Mouse (Mus musculus) bone marrow, adult 2 months (tissue): ENCODE results near the gene Pld6. TPM values are rescaled to one million over a fixed set of nuclear protein-coding genes. Genes with fewer than 3 reads are reported as not detected.

Experiments used
- H3K27ac ChIP-seq: fragments of 200-500 bp; 2 replicates; pipeline ENCODE4 v1.5.1; 2012; ENCODE audit warnings: low read depth, mild to moderate bottlenecking, control low read depth, inconsistent platforms, low read length; ENCODE audit not compliant: control insufficient read depth, poor library complexity, insufficient read depth
- H3K4me1 ChIP-seq: fragments of 200-500 bp; 2 replicates; pipeline ENCODE4 v1.6.1; 2011; ENCODE audit warnings: low read length; ENCODE audit not compliant: control insufficient read depth, insufficient read depth
- H3K4me3 ChIP-seq: fragments of 200-500 bp; replicated peaks from 2 replicates; pipeline ENCODE3; 2011; ENCODE audit warnings: mild to moderate bottlenecking, low read depth, low read length, control low read depth; ENCODE audit not compliant: control insufficient read depth
- CTCF ChIP-seq: fragments of 200-500 bp; IDR thresholded peaks from 2 replicates; pipeline ENCODE4 v1.5.1; 2011; ENCODE audit warnings: low read length, control low read depth; ENCODE audit not compliant: control insufficient read depth, insufficient read depth
- POLR2A ChIP-seq: fragments of 200-500 bp; IDR thresholded peaks from 2 replicates; pipeline ENCODE4 v1.6.1; 2011; ENCODE audit warnings: low read depth, mild to moderate bottlenecking, control low read depth, low read length, borderline replicate concordance; ENCODE audit not compliant: control insufficient read depth
- WGBS: fragments of 180-500 bp; shearing (Covaris S2); methylation state at CpG from one replicate; pipeline ENCODE4 v1.1.7; 2018; 5-methylcytosine and 5-hydroxymethylcytosine counted together
- polyA plus RNA-seq: library from polyadenylated mRNA; stranded (reverse); fragments of >200 nt; gene quantifications from 2 replicates; pipeline ENCODE4 v1.2.4, GENCODE M21; 2011; ENCODE audit warnings: low replicate concordance; ENCODE audit not compliant: missing spikeins, insufficient read depth, insufficient read length

Gene Pld6
- polyA plus RNA-seq, 1 experiment, result not detected

DNA sequence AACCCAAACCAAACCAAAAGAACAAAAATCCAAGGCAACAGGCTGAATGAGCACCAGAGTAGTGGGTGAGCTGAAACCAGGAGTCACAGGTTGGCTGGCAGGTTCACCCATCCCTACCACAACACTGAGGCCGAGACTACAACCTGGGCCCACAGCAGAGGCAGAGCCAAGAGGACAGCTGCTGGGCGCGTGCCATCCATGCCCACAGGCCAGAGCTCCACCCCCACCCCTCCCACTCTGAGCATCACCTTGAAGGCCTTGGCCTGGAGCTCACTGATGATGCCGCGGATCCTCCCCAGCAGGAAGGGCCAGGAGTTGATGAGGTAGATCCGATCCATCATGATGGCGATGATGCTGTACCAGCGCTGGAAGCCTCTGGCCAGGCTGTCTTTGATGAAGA is 14.4 kb upstream of the Pld6 start:
- no peak for TF ChIP-seq CTCF
- TF ChIP-seq POLR2A, result no peak
- Histone ChIP-seq H3K4me3 (no peak overlapping the region), H3K27ac (no peak overlapping the region), H3K4me1 (no peaks in the 10 kb centered on the region)
- WGBS, result 90% methylated on average over 8 of the region's 8 CpGs

DNA sequence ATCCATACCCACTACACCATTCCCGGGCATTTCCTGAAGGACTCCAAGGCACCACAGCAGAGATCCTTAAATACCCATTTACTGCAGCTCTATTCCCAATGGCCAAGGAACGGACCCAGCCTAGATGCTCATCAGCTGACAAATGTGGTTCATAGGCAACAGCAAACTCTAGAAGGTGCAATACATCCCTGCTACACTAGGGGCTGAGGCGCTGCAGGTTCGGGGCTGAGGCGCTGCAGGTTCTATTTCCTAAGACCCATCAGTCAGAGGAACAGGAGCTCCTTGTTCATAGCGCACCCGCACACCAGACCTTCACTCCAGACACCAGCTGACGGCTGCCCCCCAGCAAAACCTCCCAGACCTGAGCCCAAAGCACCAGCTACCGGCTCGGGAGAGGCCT is 13.0 kb upstream of the Pld6 start:
- 90% methylated on average over 10 of the region's 10 CpGs for WGBS
- no peak overlapping the region for H3K4me3 ChIP-seq
- H3K4me1 ChIP-seq, result no peaks in the 10 kb centered on the region
- TF ChIP-seq POLR2A, result no peak
- no peak for TF ChIP-seq CTCF
- no peak overlapping the region for H3K27ac ChIP-seq

DNA sequence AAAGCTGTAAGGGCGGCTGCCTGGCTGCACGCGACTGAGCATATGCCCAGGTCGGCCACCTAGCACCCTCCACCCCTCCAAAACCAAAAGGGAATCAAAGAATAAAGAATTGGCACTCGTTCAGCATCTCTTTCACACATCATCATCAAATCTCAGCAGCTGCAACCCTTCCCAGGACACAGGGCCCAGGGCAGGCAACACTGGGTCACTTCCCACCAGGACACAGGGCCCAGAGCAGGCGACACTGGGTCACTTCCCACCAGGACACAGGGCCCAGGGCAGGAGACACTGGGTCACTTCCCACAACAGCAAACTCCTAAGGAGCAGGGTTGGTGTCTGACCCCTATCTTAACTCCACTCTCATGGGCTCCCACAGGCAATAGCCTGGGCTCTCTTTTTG is 5.9 kb upstream of the Pld6 start:
- TF ChIP-seq CTCF, result no peak
- no peak for TF ChIP-seq POLR2A
- Histone ChIP-seq H3K4me3 (no peak overlapping the region), H3K27ac (no peak overlapping the region), H3K4me1 (no peaks in the 10 kb centered on the region)
- WGBS, result 92% methylated on average over 6 of the region's 6 CpGs

DNA sequence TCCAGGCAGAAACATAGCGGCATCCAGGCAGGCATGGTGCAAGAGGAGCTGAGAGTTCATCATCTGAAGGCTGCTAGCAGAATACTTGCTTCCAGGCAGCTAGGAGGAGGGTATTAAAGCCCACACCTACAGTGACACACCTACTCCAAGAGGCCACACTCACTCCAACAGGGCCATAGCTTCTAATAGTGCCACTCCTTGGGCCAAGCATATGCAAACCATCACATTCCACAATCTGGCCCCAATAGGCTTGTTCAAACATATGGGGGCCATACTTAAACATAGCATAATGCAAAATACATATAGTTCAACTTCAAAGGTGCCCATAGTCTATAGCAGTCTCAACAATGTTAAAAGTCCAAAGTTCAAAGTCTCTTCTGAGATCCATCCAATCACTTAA is 1.9 kb upstream of the Pld6 start:
- no peak overlapping the region for H3K4me3 ChIP-seq
- H3K4me1 ChIP-seq, result no peaks in the 10 kb centered on the region
- TF ChIP-seq POLR2A (no peak), CTCF (no peak)
- H3K27ac ChIP-seq, result no peak overlapping the region
- WGBS, result 91% methylated on average over 1 of the region's 1 CpGs

DNA sequence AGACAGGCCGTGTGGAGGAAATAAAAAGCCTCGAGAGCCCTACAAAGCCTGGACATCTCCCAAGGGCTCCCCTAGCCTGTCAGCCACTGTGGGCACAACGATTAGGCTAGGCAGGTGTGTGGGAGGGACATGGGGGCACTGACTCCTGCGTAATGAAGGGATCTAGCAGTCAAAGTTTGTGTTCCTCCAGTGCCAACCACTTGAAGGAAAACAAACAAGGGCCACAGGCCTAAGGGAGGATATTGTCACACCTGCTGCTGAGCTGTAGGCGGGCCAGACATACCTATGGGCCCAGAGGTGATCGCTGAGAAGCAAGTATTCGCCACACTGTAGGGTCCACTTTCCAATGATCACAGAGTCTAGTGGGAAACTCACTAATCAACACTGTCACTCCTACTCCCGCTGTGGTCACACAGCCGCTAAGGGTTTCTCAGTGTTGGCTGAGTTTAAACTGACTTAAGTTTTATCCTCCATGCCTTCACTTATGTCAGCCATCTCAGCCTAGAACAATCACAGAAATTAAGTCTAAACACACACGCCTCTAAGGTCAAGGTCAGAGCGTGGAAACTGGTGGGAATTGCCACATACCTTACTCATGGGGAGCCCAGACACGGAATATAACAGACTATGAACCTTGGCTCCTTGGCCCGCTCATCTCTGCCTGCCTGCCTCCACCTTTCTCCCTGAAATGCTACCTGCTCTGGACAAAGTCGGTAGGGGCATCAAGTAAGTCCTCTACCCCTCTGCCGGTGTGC is 824 bp downstream of the Pld6 start:
- Histone ChIP-seq H3K27ac (no peak overlapping the region), H3K4me3 (no peak overlapping the region), H3K4me1 (no peaks in the 10 kb centered on the region)
- no peak for TF ChIP-seq CTCF
- TF ChIP-seq POLR2A, result no peak
- WGBS, result 44% methylated on average over 15 of the region's 15 CpGs

DNA sequence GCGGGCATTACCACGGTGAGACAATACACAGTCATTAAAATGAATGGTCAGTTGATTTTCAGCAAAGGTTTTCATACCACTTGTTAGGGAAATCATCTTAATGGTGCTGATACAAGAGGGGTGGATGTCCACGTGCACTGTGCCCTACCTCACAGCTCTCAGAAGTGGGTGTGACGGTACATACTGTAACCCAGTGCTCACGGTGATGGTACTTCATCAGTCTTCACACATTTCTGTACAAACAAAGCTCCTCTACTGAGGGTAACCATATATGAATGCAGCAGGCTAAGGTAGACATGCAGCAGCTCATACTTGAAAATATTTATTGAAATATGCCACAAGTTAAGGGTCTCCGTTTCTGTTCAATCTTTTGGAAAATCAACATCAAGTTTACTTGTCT is 3.9 kb downstream of the Pld6 start:
- WGBS, result 87% methylated on average over 6 of the region's 6 CpGs
- H3K27ac ChIP-seq, result no peak overlapping the region
- no peak for TF ChIP-seq POLR2A
- TF ChIP-seq CTCF, result no peak
- no peaks in the 10 kb centered on the region for H3K4me1 ChIP-seq
- no peak overlapping the region for H3K4me3 ChIP-seq

DNA sequence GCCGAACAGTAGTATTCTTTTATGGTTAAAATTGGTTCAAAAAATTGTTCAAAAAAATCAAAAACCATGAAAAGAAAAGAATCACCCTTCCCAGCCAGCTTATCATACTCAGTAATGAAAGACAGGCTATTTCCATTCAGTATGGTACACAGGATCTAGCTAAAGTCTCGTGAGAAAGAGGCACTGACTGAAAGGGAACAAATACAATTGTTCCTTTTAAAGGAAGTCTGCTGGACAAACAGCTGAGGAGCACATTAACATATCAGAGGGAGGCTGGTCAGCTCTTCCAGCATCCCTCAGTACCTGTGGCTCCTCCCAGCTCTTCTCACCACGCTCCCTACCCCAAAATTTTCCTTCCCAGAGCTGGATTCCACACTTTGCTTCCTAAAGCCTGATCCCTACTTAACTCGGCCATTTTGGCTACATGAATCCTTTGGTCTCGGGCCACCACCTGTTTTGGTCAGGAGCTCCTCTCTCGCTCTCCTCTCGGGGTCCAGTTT is 5.3 kb downstream of the Pld6 start:
- WGBS, result 74% methylated on average over 7 of the region's 7 CpGs
- TF ChIP-seq CTCF (no peak), POLR2A (no peak)
- Histone ChIP-seq H3K27ac (no peak overlapping the region), H3K4me1 (no peaks in the 10 kb centered on the region), H3K4me3 (no peak overlapping the region)

DNA sequence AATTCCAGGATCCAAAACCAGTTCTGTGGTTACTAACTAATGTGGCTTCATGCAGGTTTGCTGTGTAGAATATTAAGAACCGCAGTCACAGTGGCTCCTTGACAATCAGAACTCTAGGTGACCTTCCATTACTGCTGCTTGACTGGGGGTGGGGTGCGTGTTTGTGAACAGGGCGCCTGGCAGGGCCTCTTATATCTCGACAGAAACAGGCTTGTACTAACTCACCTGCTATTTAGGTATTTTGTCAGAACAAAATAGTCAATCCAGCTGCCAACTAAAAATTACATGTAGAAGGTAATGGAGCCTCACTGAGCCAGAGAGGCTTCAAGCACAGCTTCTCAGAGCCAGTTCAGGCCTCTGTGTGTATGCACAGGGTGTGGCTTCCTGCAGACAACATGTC is 7.2 kb downstream of the Pld6 start:
- TF ChIP-seq CTCF (no peak), POLR2A (no peak)

More for the DNA sequence above, 7.2 kb downstream of the Pld6 start:
- no peaks in the 10 kb centered on the region for H3K4me1 ChIP-seq
- H3K27ac ChIP-seq, result no peak overlapping the region
- H3K4me3 ChIP-seq, result no peak overlapping the region
- WGBS, result 80% methylated on average over 4 of the region's 4 CpGs
